Mouse (Mus musculus): ENCODE data around the gene Gm20909. TPM values are rescaled to one million over a fixed set of nuclear protein-coding genes. Genes with fewer than 3 reads are reported as not detected.
"Not testable (repeated sequence)": the region's sequence is repeated elsewhere in the genome, so short reads cannot be mapped to it uniquely, and the experiment has no call there.

Gene Gm20909
- not detected in 2 replicates for total RNA-seq (2014; rRNA removed)
- polyA plus RNA-seq (2012; rRNA removed): not detected in 2 replicates

- not testable (repeated sequence) for H3K27me3 ChIP-seq (ENCODE audit: control insufficient read depth, insufficient read depth, low read length); H3K36me3 ChIP-seq (ENCODE audit: control insufficient read depth, insufficient read depth, low read length); H3K9ac ChIP-seq (ENCODE audit: low read depth, low read length); H3K27ac ChIP-seq (replicated peaks; ENCODE audit: insufficient read depth, low read depth, low read length); H3K4me3 ChIP-seq (ENCODE audit: insufficient read depth, low read depth, low read length); DNase-seq (ENCODE audit: extremely low read depth, low read depth, low spot score); H3K4me1 ChIP-seq (ENCODE audit: control insufficient read depth, insufficient read depth, low read length); H3K79me2 ChIP-seq (ENCODE audit: control insufficient read depth, insufficient read depth, low read length)
- no CpG with 5 or more reads among the region's 4 CpGs for WGBS
Measured at GRCm38 (mm10) chrY:21164270-21164669, at the start of gene Gm20909. Gm20909 (plus strand) TSS chrY:21164570.

Other genes with a start within 250 kb of the Gm20909 start
- not detected in 2 replicates for gene Gm29866, start 170.9 kb upstream of the Gm20909 start, total RNA-seq (2014; rRNA removed)
- gene Gm29866, start 170.9 kb upstream of the Gm20909 start, polyA plus RNA-seq (2012; rRNA removed): not detected in 2 replicates
- gene Gm20865, start 77.0 kb downstream of the Gm20909 start, total RNA-seq (2014; rRNA removed): not detected in 2 replicates
- gene Gm20865, start 77.0 kb downstream of the Gm20909 start, polyA plus RNA-seq (2012; rRNA removed): not detected in 2 replicates

Measured in liver, adult 2 months (tissue).